Mouse (Mus musculus): ENCODE measurements around the gene Mrpl42. TPM values are rescaled to one million over a fixed set of nuclear protein-coding genes. Genes with fewer than 3 reads are reported as not detected.
"Not testable (repeated sequence)": the region's sequence is repeated elsewhere in the genome, so short reads cannot be mapped to it uniquely, and the experiment has no call there.

Mrpl42 gene
- total RNA-seq (2014; fragmentation: Nextera tagmentation) (228 and 294 TPM in 2 replicates), total RNA-seq (2017) (220 and 253 TPM in 2 replicates)

GRCm38 (mm10) chr10:95501463-95502081, at the start of gene Mrpl42:
Gene Mrpl42, minus strand, starts transcription at chr10:95501940.
- peak; percentile 98 for ATAC-seq (replicated peaks; ENCODE audit: poor library complexity, severe bottlenecking)

- no peak; the same call in 1 of the 2 replicates for ATAC-seq (replicated peaks; ENCODE audit: poor library complexity, severe bottlenecking)
Measured at GRCm38 (mm10) chr10:95550506-95550905, 48.8 kb upstream of the Mrpl42 start.

GRCm38 (mm10) chr10:95549080-95549479, 47.3 kb upstream of the Mrpl42 start:
- not testable (repeated sequence) for ATAC-seq (replicated peaks; ENCODE audit: poor library complexity, severe bottlenecking)

DNA sequence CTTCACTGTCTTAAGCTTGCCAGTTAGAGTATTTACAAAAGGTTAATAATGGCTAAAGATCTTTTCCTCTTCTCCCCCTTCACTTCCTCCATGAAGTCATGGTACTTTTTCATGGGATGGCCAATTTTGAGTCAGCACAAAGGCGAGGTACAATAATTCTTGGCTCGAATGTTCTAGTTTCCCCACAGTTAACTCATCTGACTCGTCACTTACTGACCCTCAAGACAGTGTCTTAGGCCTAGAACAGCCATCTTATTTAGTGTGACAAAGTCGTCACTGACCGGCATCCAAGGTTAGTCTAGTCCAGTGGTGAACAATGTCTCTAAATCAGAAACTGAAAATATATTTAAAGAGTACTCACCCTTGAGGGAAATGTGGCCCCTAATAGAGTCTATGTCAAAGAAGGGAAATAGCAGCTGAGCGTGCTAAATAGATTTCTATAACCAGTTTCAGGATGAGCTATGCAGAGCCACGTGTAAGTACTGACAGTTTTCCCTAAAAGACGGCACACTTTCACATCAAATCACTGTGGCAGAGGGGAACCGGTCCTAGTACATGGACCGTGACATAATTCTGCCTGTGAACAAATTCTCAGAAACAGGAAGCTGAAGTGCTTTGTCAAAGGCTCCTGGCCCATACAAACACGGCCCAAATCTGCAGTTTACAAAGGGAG, 46.5 kb upstream of the Mrpl42 start:
- no peak; the same call in 1 of the 2 replicates for ATAC-seq (replicated peaks; ENCODE audit: poor library complexity, severe bottlenecking)

GRCm38 (mm10) chr10:95546178-95546577, 44.4 kb upstream of the Mrpl42 start:
- no peak for ATAC-seq (replicated peaks; ENCODE audit: poor library complexity, severe bottlenecking)

GRCm38 (mm10) chr10:95545051-95545450, 43.3 kb upstream of the Mrpl42 start:
- no peak for ATAC-seq (replicated peaks; ENCODE audit: poor library complexity, severe bottlenecking)

DNA sequence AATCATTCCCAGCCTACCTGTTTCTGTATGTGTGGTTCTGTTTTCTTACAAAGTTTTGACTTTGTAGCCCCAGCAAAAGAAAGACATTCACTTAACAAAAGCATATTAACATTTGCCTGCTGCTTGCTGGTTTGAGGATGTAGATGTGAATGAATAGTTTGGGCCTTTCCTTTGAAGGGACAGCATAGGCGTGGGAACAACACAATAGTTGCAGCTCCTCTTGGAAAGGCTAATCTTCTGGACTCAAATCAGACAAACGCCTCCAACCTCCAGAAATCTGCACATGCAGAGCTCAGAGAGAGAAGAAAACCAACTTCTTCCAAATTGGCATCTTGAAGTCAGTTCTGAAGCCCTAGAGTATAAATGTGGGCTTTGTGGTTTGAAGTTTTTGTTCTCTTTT, 42.9 kb upstream of the Mrpl42 start:
- no peak for ATAC-seq (replicated peaks; ENCODE audit: poor library complexity, severe bottlenecking)

- ATAC-seq (replicated peaks; ENCODE audit: poor library complexity, severe bottlenecking) = no peak
Measured at GRCm38 (mm10) chr10:95544004-95544403, 42.3 kb upstream of the Mrpl42 start.

- ATAC-seq (replicated peaks; ENCODE audit: poor library complexity, severe bottlenecking) = no peak
Measured at GRCm38 (mm10) chr10:95543377-95543776, 41.6 kb upstream of the Mrpl42 start.

DNA sequence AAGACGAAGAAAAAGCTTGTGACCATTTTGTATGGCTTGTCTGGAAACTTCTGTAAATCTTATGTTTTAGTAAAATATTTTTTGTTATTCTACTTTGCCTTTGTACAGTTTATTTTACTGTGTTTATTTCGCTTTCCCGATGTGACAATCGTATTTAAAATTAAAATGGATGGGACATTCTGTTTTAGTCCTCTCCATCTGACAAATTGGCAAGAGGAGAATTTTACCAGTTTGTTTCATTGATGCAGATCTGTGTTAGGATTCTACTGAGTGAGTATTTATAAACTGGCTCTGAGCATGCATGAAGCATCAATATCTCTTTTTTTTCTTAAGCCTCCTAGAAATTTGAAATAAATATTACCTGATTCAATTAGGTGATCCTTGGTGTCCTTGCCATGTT, 41.2 kb upstream of the Mrpl42 start:
- no peak for ATAC-seq (replicated peaks; ENCODE audit: poor library complexity, severe bottlenecking)

- no peak for ATAC-seq (replicated peaks; ENCODE audit: poor library complexity, severe bottlenecking)
Measured at GRCm38 (mm10) chr10:95539841-95540240, 38.1 kb upstream of the Mrpl42 start.

DNA sequence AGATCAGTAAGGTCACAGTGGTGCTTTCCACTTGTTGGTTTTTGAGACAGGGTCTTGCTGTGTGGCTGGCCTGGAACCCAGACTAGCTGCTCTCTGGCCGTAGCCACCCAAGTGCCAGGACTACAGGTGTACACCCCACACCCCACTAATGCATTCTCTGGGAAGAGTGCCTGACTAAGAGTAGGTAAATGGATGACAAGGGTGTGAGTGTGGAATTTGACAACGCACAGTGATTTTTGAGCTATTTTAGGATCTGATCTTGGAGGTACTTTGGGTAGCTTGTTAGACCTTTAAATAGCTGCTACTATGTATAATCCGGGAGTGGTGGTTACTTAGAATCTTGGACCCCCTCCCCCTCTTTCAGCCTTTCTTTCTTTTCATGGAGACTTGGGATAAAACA, 37.5 kb upstream of the Mrpl42 start:
- ATAC-seq (replicated peaks; ENCODE audit: poor library complexity, severe bottlenecking) = no peak

- ATAC-seq (replicated peaks; ENCODE audit: poor library complexity, severe bottlenecking) = no peak
Measured at GRCm38 (mm10) chr10:95536222-95536541, 34.4 kb upstream of the Mrpl42 start.

GRCm38 (mm10) chr10:95535399-95536221, 33.9 kb upstream of the Mrpl42 start:
- ATAC-seq (replicated peaks; ENCODE audit: poor library complexity, severe bottlenecking) = no peak

GRCm38 (mm10) chr10:95533382-95533781, 31.6 kb upstream of the Mrpl42 start:
- ATAC-seq (replicated peaks; ENCODE audit: poor library complexity, severe bottlenecking) = no peak

GRCm38 (mm10) chr10:95532916-95533315, 31.2 kb upstream of the Mrpl42 start:
- ATAC-seq (replicated peaks; ENCODE audit: poor library complexity, severe bottlenecking) = no peak

DNA sequence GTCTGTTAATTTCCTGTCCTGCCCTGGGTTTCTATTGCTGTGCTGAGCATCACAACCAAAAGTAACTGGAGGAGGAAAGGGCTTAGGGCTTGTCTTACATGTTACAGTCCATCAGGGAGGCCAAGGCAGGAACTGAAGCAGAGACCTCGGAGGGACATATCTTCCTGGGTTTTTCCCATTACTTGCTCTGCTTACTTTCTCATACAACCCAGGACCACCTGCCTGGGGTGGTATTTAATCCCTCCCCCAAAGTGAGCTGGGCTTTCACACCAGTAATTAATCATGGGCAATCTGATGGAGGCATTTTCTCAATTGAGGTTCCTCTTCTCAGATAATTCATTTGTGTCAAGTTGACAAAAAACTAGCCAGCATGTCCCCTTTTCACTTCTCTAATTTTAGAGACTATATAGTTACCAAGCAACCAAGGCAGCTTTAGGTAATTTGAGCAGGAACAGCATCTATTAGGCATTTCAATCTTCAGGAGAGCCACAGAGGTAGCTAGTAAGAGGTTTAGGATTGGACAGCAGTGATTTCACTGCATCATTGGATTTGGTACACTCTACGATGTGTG, 28.9 kb upstream of the Mrpl42 start:
- ATAC-seq (replicated peaks; ENCODE audit: poor library complexity, severe bottlenecking) = peak; percentile 38; the same call in 1 of the 2 replicates

DNA sequence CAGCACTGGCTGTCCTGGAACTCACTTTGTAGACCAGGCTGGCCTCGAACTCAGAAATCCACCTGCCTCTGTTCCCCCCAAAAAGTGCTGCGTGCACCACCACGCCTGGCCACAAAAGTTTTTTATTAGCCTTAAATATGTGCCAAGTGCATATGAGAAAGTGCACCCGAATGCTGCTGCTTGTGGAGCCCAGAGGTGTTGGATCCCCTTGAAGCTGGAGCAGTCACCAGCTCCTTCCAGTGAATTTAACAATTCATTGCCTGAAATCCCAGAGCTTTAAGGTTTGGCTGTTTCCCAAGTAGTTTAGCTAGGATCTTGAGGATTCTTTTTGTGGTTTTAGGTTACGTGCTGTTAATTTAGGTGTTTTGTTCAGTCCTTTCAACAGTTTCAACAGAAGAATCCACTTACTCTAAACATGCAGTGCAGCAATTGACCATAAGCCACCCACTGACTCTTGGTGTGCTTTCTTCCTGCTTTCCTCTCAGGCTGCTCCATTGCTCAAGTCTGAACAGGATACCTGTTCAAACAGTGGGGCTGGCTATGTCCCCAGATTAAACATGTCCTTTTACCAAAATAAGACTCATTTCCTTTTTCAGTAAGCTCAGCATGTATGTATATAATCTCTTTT, 24.9 kb upstream of the Mrpl42 start:
- peak; percentile 81 for ATAC-seq (replicated peaks; ENCODE audit: poor library complexity, severe bottlenecking)

DNA sequence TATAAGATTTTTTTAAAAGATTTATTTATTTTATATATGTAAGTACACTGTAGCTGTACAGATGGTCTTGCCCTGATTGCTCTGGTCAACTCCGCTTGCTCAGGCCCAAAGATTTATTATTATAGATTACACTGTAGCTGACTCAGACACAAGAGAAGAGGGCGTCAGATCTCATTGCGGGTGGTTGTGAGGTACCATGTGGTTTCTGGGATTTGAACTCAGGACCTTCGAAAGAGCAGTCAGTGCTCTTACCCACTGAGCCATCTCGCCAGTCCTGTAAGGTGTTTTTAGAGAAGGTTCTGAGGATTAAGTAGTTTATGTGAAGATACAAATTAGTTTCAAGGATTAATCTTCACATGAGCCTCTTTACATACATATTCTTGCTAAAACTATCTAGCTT, 24.1 kb upstream of the Mrpl42 start:
- ATAC-seq (replicated peaks; ENCODE audit: poor library complexity, severe bottlenecking) = no peak

- no peak for ATAC-seq (replicated peaks; ENCODE audit: poor library complexity, severe bottlenecking)
Measured at GRCm38 (mm10) chr10:95525037-95525675, 23.4 kb upstream of the Mrpl42 start.

Measured in granulocyte monocyte progenitor cell, adult 5-6 weeks (primary cell).